Mouse (Mus musculus): ENCODE data around the gene Srxn1. TPM values are rescaled to one million over a fixed set of nuclear protein-coding genes. Genes with fewer than 3 reads are reported as not detected.
A peak's percentile ranks its signal among the peaks of the same experiment; 100 is the strongest.

Gene Srxn1
- total and polyA plus RNA-seq, 3 experiments: 19.2 to 35.9 (median 23.9) TPM

DNA sequence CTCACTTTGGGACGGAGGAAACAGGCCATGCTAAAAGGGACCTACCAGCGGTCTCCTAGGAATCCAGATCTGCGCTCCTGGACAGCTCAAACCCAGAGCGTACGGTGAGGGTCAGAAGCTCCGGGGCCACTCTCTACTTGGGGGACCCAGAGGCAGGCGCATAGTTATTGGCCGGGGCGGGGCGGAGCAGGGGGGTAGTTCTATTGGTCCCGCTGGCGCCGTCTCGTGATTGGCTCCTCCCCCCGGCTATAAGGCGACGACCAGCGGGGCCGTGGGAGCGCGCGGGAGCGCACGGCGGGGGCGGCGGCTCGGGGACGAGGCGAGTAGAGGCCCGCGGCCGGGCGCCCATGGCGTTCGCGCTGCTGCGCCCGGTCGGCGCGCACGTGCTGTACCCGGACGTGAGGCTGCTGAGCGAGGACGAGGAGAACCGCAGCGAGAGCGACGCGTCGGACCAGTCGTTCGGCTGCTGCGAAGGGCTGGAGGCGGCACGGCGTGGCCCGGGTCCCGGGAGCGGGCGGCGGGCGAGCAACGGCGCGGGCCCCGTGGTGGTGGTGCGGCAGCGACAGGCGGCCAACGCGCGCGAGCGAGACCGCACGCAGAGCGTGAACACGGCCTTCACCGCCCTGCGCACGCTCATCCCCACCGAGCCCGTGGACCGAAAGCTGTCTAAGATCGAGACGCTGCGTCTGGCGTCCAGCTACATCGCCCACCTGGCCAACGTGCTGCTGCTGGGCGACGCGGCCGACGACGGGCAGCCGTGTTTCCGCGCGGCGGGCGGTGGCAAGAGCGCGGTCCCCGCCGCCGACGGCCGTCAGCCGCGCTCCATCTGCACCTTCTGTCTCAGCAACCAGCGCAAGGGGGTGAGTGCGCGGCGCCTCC is 38.2 kb downstream of the Srxn1 start, which contains the start of gene Tcf15:
Gene Tcf15 (plus strand): TSS at position 283 of the 879 bp plus-strand sequence.
- intact Hi-C loops (cut with DNase I): loop anchor here (2.0 kb wide), 3 partner anchors 31 to 53 kb away; no protein-coding TSS in a partner anchor
- WGBS: 1% methylated on average over 118 of the region's 118 CpGs

GRCm38 (mm10) chr2:152144158-152144450 is 38.8 kb downstream of the Srxn1 start:
- DNase-seq: peak in 1 of 2 experiments; percentile 44
- Histone ChIP-seq H3K79me2 (replicated peaks; ENCODE audit: control insufficient read depth, insufficient read depth, low read length) (peaks cover 6% of the 10 kb centered on the region), H3K27me3 (ENCODE audit: control insufficient read depth, insufficient read depth, low read length) (peaks cover 5% of the 10 kb centered on the region), H3K4me3 (peak overlapping the region; percentile 67), H3K9ac (ENCODE audit: low read depth, low read length) (peak overlapping the region; percentile 99), H3K27ac (peak overlapping the region; percentile 88), H3K36me3 (ENCODE audit: control insufficient read depth, insufficient read depth, low read length) (peaks cover 5% of the 10 kb centered on the region), H3K4me1 (ENCODE audit: control insufficient read depth, insufficient read depth, low read length) (no peaks in the 10 kb centered on the region; the same call in 1 of the 2 replicates)
- 18% methylated on average over 9 of the region's 9 CpGs for WGBS
- TF ChIP-seq CTCF (IDR thresholded peaks at IDR 0.05) (no peak), POLR2A (IDR thresholded peaks at IDR 0.05; ENCODE audit: insufficient read depth, low read depth, low read length) (no peak), EP300 (IDR thresholded peaks at IDR 0.05; ENCODE audit: insufficient read depth, low read depth, low read length) (no peak)
- intact Hi-C loops (cut with DNase I): no loop called here

More for the DNA sequence above, 38.2 kb downstream of the Srxn1 start, which contains the start of gene Tcf15:
- Histone ChIP-seq H3K4me1 (ENCODE audit: control insufficient read depth, insufficient read depth, low read length) (no peaks in the 10 kb centered on the region), H3K9ac (ENCODE audit: low read depth, low read length) (peak within 1 kb of the TSS; percentile 99), H3K79me2 (replicated peaks; ENCODE audit: control insufficient read depth, insufficient read depth, low read length) (peaks cover 6% of the 10 kb centered on the region), H3K27ac (peak within 1 kb of the TSS; percentile 88), H3K4me3 (peak within 1 kb of the TSS; percentile 67), H3K36me3 (ENCODE audit: control insufficient read depth, insufficient read depth, low read length) (peaks cover under 1% of the 10 kb centered on the region; the same call in 1 of the 2 replicates), H3K27me3 (ENCODE audit: control insufficient read depth, insufficient read depth, low read length) (peaks cover 5% of the 10 kb centered on the region)
- DNase-seq: peak; percentile 87 to 89
- TF ChIP-seq CTCF (IDR thresholded peaks at IDR 0.05): no peak
- TF ChIP-seq POLR2A (IDR thresholded peaks at IDR 0.05; ENCODE audit: insufficient read depth, low read depth, low read length): peak; percentile 95

DNA sequence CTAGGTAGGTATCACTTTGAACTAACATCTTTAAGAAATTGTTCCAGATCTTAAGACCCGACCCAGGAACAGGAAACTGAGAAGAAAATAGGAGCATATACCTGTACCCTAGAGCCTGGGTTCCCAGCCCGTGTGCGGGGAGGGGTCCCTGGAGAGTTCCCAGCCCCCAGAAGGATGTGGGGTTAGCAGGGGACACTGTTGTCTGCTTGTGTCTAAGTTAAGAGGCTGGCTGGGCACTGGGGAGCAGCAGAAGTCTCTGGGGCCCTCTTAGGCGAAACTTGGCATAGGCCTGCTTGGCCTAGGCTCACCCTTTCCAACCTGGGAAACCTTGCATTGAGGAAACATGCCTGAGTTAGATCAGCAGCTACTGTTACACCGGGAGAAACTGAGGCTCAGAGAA is 39.2 kb downstream of the Srxn1 start:
- TF ChIP-seq CTCF (IDR thresholded peaks at IDR 0.05): no peak
- no peak for TF ChIP-seq POLR2A (IDR thresholded peaks at IDR 0.05; ENCODE audit: insufficient read depth, low read depth, low read length)
- TF ChIP-seq EP300 (IDR thresholded peaks at IDR 0.05; ENCODE audit: insufficient read depth, low read depth, low read length): no peak
- 46% methylated on average over 5 of the region's 5 CpGs for WGBS
- peaks cover 9% of the 10 kb centered on the region for H3K36me3 ChIP-seq (ENCODE audit: control insufficient read depth, insufficient read depth, low read length)
- H3K4me3 ChIP-seq: peak overlapping the region; percentile 67
- peak in 1 of 2 experiments; percentile 33 for DNase-seq
- intact Hi-C loops (cut with DNase I): no loop called here
- H3K79me2 ChIP-seq (replicated peaks; ENCODE audit: control insufficient read depth, insufficient read depth, low read length): peaks cover 6% of the 10 kb centered on the region
- H3K27me3 ChIP-seq (ENCODE audit: control insufficient read depth, insufficient read depth, low read length): peaks cover 5% of the 10 kb centered on the region
- peaks cover 2% of the 10 kb centered on the region for H3K4me1 ChIP-seq (ENCODE audit: control insufficient read depth, insufficient read depth, low read length)
- H3K9ac ChIP-seq (ENCODE audit: low read depth, low read length): peak overlapping the region; percentile 99
- peak overlapping the region; percentile 88 for H3K27ac ChIP-seq

GRCm38 (mm10) chr2:152145711-152146110 is 40.4 kb downstream of the Srxn1 start:
- peaks cover 7% of the 10 kb centered on the region for H3K4me1 ChIP-seq (ENCODE audit: control insufficient read depth, insufficient read depth, low read length)
- H3K9ac ChIP-seq (ENCODE audit: low read depth, low read length): peak overlapping the region; percentile 99
- 41% methylated on average over 2 of the region's 2 CpGs for WGBS
- H3K4me3 ChIP-seq: peak overlapping the region; percentile 67
- H3K27ac ChIP-seq: peak overlapping the region; percentile 88
- TF ChIP-seq POLR2A (IDR thresholded peaks at IDR 0.05; ENCODE audit: insufficient read depth, low read depth, low read length) (no peak), EP300 (IDR thresholded peaks at IDR 0.05; ENCODE audit: insufficient read depth, low read depth, low read length) (no peak), CTCF (IDR thresholded peaks at IDR 0.05) (no peak)
- peaks cover 12% of the 10 kb centered on the region for H3K36me3 ChIP-seq (ENCODE audit: control insufficient read depth, insufficient read depth, low read length)
- H3K27me3 ChIP-seq (ENCODE audit: control insufficient read depth, insufficient read depth, low read length): peaks cover 5% of the 10 kb centered on the region
- intact Hi-C loops (cut with DNase I): no loop called here
- no peak for DNase-seq
- H3K79me2 ChIP-seq (replicated peaks; ENCODE audit: control insufficient read depth, insufficient read depth, low read length): peaks cover 6% of the 10 kb centered on the region

DNA sequence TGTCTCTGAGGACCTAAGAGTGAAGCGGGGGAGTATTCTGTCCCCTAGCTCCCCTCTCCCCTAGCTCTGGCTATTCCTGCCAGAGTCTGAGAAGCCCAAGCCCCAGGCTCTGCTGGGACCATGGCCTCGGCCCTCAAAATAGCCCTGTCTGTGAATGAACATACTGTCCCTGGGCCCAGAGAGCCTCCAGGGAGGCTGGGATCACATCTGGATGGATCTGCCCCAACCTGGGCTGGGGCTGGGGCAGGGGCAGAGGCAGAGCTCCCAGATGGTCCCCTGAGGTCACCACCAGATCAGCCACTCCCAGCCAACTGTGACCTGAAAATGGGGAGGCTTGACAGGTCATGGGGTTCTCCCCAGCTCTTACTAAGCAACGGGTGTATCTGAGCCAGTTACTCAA is 41.8 kb downstream of the Srxn1 start:
- peaks cover 9% of the 10 kb centered on the region for H3K4me1 ChIP-seq (ENCODE audit: control insufficient read depth, insufficient read depth, low read length)
- no peak for TF ChIP-seq CTCF (IDR thresholded peaks at IDR 0.05)
- TF ChIP-seq POLR2A (IDR thresholded peaks at IDR 0.05; ENCODE audit: insufficient read depth, low read depth, low read length): no peak
- no peak for TF ChIP-seq EP300 (IDR thresholded peaks at IDR 0.05; ENCODE audit: insufficient read depth, low read depth, low read length)
- peaks cover 6% of the 10 kb centered on the region for H3K79me2 ChIP-seq (replicated peaks; ENCODE audit: control insufficient read depth, insufficient read depth, low read length)
- peaks cover 5% of the 10 kb centered on the region for H3K27me3 ChIP-seq (ENCODE audit: control insufficient read depth, insufficient read depth, low read length)
- peaks cover 12% of the 10 kb centered on the region for H3K36me3 ChIP-seq (ENCODE audit: control insufficient read depth, insufficient read depth, low read length)
- peak overlapping the region; percentile 88 for H3K27ac ChIP-seq
- intact Hi-C loops (cut with DNase I): no loop called here
- WGBS: 32% methylated on average over 3 of the region's 3 CpGs
- peak overlapping the region; percentile 99 for H3K9ac ChIP-seq (ENCODE audit: low read depth, low read length)
- DNase-seq: peak in 1 of 2 experiments; percentile 40
- peak overlapping the region; percentile 67 for H3K4me3 ChIP-seq

- peak overlapping the region; percentile 52; the same call in 1 of the 2 replicates for H3K9ac ChIP-seq (ENCODE audit: low read depth, low read length)
- peaks cover 3% of the 10 kb centered on the region for H3K27me3 ChIP-seq (ENCODE audit: control insufficient read depth, insufficient read depth, low read length)
- H3K4me3 ChIP-seq: peak overlapping the region; percentile 67; the same call in 1 of the 2 replicates
- peaks cover 4% of the 10 kb centered on the region for H3K79me2 ChIP-seq (replicated peaks; ENCODE audit: control insufficient read depth, insufficient read depth, low read length)
- peak overlapping the region; percentile 88 for H3K27ac ChIP-seq
- 64% methylated on average over 9 of the region's 9 CpGs for WGBS
- H3K36me3 ChIP-seq (ENCODE audit: control insufficient read depth, insufficient read depth, low read length): peaks cover 12% of the 10 kb centered on the region
- peak in 1 of 2 experiments; percentile 22 for DNase-seq
- intact Hi-C loops (cut with DNase I): no loop called here
- peaks cover 9% of the 10 kb centered on the region for H3K4me1 ChIP-seq (ENCODE audit: control insufficient read depth, insufficient read depth, low read length)
- TF ChIP-seq POLR2A (IDR thresholded peaks at IDR 0.05; ENCODE audit: insufficient read depth, low read depth, low read length) (no peak), CTCF (IDR thresholded peaks at IDR 0.05) (no peak), EP300 (IDR thresholded peaks at IDR 0.05; ENCODE audit: insufficient read depth, low read depth, low read length) (no peak)
Measured at GRCm38 (mm10) chr2:152148675-152149074, 43.4 kb downstream of the Srxn1 start.

Measured in heart, adult 2 months (tissue).